ENCODE assay signal across 8 mouse cellular contexts in the genomic region with DNA sequence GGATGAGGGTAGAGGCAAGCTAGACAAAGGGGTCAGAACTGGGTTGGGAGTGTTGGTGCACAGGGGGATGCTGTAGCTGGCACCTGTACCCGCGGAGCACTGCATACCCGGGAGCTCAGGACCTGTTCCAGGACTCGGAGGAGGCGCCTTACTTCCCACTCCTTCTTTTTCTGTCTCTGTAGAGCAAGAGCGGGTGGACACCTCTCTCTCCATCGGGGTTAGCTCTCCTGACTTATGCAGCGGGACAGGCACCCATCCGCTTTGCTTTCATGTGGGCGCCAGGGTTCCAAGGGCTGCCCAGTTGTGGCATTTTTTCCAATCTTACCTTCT. TPM values are rescaled to one million over a fixed set of nuclear protein-coding genes. Genes with fewer than 3 reads are reported as not detected.
DNase-seq lines count a peak whose midpoint lies in the region; ATAC-seq lines count a peak whose summit lies in the region.

No protein-coding gene starts in this region.

- H3K9ac ChIP-seq in embryonic facial prominence, embryonic 15.5 days, result no peak overlapping the region
- peak overlapping the region; percentile 51; the same call in 1 of the 2 replicates for H3K9ac ChIP-seq in intestine, embryonic 15.5 days
- peak overlapping the region; percentile 82 for H3K9ac ChIP-seq in neural tube, embryonic 12.5 days

- no peak overlapping the region for H3K27ac ChIP-seq in embryonic facial prominence, embryonic 15.5 days (replicated peaks)
- H3K27ac ChIP-seq in intestine, embryonic 15.5 days, result no peak overlapping the region
- H3K27ac ChIP-seq in neural tube, embryonic 12.5 days, result peak overlapping the region; percentile 74; the same call in 1 of the 2 replicates

- peaks cover 62% of the 10 kb centered on the region for H3K27me3 ChIP-seq in embryonic facial prominence, embryonic 15.5 days
- peaks cover 52% of the 10 kb centered on the region for H3K27me3 ChIP-seq in intestine, embryonic 15.5 days (replicated peaks)
- peaks cover 28% of the 10 kb centered on the region for H3K27me3 ChIP-seq in neural tube, embryonic 12.5 days (replicated peaks)

- peak; percentile 48 for DNase-seq in left cerebral cortex, adult 11 months (ENCODE audit: low spot score)
- no peak for DNase-seq in left cerebral cortex, adult 8-10 months (ENCODE audit: low spot score in 2 of 2)
- no peak for DNase-seq in layer of hippocampus, postnatal 25 days (ENCODE audit: extremely low spot score in 1 of 2, low spot score in 1 of 2)
- no peak for DNase-seq in right cerebral cortex, adult 2 months (ENCODE audit: low spot score in 2 of 2)

- H3K4me1 ChIP-seq in embryonic facial prominence, embryonic 15.5 days, result peaks cover 19% of the 10 kb centered on the region
- peaks cover 14% of the 10 kb centered on the region; the same call in 1 of the 2 replicates for H3K4me1 ChIP-seq in intestine, embryonic 15.5 days (replicated peaks)
- 0 out of 2 replicates have a peak, but pooled peaks cover 13% of the 10 kb centered on the region for H3K4me1 ChIP-seq in neural tube, embryonic 12.5 days

- H3K36me3 ChIP-seq in embryonic facial prominence, embryonic 15.5 days, result no peaks in the 10 kb centered on the region
- no peaks in the 10 kb centered on the region for H3K36me3 ChIP-seq in intestine, embryonic 15.5 days
- H3K36me3 ChIP-seq in neural tube, embryonic 12.5 days, result no peaks in the 10 kb centered on the region

- ATAC-seq in embryonic facial prominence, embryonic 15.5 days (ENCODE audit: insufficient number of reproducible peaks, low FRiP score, low TSS enrichment, low read depth), result no peak
- ATAC-seq in intestine, embryonic 15.5 days, result no peak; the same call in 1 of the 2 replicates
- ATAC-seq in neural tube, embryonic 12.5 days (ENCODE audit: low FRiP score, low read depth), result no peak
- no peak for ATAC-seq in megakaryocyte-erythroid progenitor cell, adult 5-6 weeks (replicated peaks; ENCODE audit: low FRiP score, low TSS enrichment, poor library complexity, severe bottlenecking)

- no peaks in the 10 kb centered on the region for H3K9me3 ChIP-seq in embryonic facial prominence, embryonic 15.5 days (replicated peaks)
- no peaks in the 10 kb centered on the region for H3K9me3 ChIP-seq in intestine, embryonic 15.5 days
- no peaks in the 10 kb centered on the region for H3K9me3 ChIP-seq in neural tube, embryonic 12.5 days

- WGBS in embryonic facial prominence, embryonic 15.5 days, result 2% methylated on average over 10 of the region's 10 CpGs
- under 1% methylated on average over 10 of the region's 10 CpGs for WGBS in intestine, embryonic 15.5 days
- WGBS in neural tube, embryonic 12.5 days, result under 1% methylated on average over 10 of the region's 10 CpGs

- H3K4me3 ChIP-seq in embryonic facial prominence, embryonic 15.5 days (replicated peaks), result peak overlapping the region; percentile 53
- peak overlapping the region; percentile 56 for H3K4me3 ChIP-seq in intestine, embryonic 15.5 days (replicated peaks)
- H3K4me3 ChIP-seq in neural tube, embryonic 12.5 days, result peak overlapping the region; percentile 67

- peak overlapping the region; percentile 97 for H3K4me2 ChIP-seq in embryonic facial prominence, embryonic 15.5 days (replicated peaks)
- peak overlapping the region; percentile 97 for H3K4me2 ChIP-seq in intestine, embryonic 15.5 days (replicated peaks)
- H3K4me2 ChIP-seq in neural tube, embryonic 12.5 days (replicated peaks), result peak overlapping the region; percentile 86

RNA-seq across cellular contexts. Expression of a gene that starts 0.6 kb away (rescaled TPM):
- total RNA-seq in left cerebral cortex, adult 8-10 months (2022), result 100 to 1,000 TPM; 190 to 224 (median 202) TPM
- 0.14 and 0.47 TPM in 2 replicates for polyA plus RNA-seq in embryonic facial prominence, embryonic 15.5 days (2015; fragmentation: Nextera tagmentation; extraction: Ambion mirVana)
- polyA plus RNA-seq in intestine, embryonic 15.5 days (2015; fragmentation: Nextera tagmentation; extraction: Ambion mirVana), result 1.8 and 2.0 TPM in 2 replicates
- polyA plus RNA-seq in neural tube, embryonic 12.5 days (2016; fragmentation: Nextera tagmentation; extraction: Ambion mirVana), result 64.6 and 70.2 TPM in 2 replicates
- total RNA-seq in layer of hippocampus, postnatal 25 days (2021), result 100 to 1,000 TPM in 1 of 2 experiments, 10 to 100 TPM in 1; 86.8 to 100 TPM
- total RNA-seq in megakaryocyte-erythroid progenitor cell, adult 5-6 weeks (2014; fragmentation: Nextera tagmentation), result not detected in 2 replicates
- not detected in 2 replicates for total RNA-seq in megakaryocyte-erythroid progenitor cell, adult 5-6 weeks (2017)

Comparison
In these comparisons a context has a peak if more than half of its experiments do, and no peak if none do; other contexts are left out.
1. RNA of a gene that starts 0.6 kb away (total RNA-seq): 190 to 224 TPM in left cerebral cortex, adult 8-10 months and 86.8 to 100 TPM in layer of hippocampus, postnatal 25 days; not detected in megakaryocyte-erythroid progenitor cell, adult 5-6 weeks; every median in the first group is over 10 times any median in the second.
2. Peak in every context shown above with its lines, with median percentiles within 50 percentile points of each other: H3K4me2 ChIP-seq and H3K4me3 ChIP-seq.